Mouse (Mus musculus) lung, embryonic 14.5 days (tissue): ENCODE results near the gene Pde1b. TPM values are rescaled to one million over a fixed set of nuclear protein-coding genes. Genes with fewer than 3 reads are reported as not detected.

Experiments used
- ATAC-seq: fragments of 200-750 bp; cut with Nextera tagmentation; 2 replicates; pipeline ENCODE4 v1.8.0; 2017; ENCODE audit warnings: mild to moderate bottlenecking, moderate TSS enrichment, moderate library complexity; ENCODE audit not compliant: insufficient read depth
- DNase-seq: peaks from one replicate; pipeline ENCODE4 v3.0.0-alpha.2; 2015
- H3K27ac ChIP-seq: fragments of 300-500 bp; sonication (generic); 2 replicates; pipeline ENCODE4 v1.5.1; 2014; ENCODE audit warnings: low read depth, mild to moderate bottlenecking, moderate library complexity
- H3K27me3 ChIP-seq: fragments of 300-500 bp; sonication (generic); 2 replicates; pipeline ENCODE4 v1.6.1; 2014; ENCODE audit warnings: low read length, control low read depth; ENCODE audit not compliant: insufficient read depth
- H3K36me3 ChIP-seq: fragments of 300-500 bp; sonication (generic); 2 replicates; pipeline ENCODE4 v1.6.1; 2014; ENCODE audit warnings: control low read depth; ENCODE audit not compliant: insufficient read depth
- H3K4me1 ChIP-seq: fragments of 300-500 bp; sonication (generic); 2 replicates; pipeline ENCODE4 v1.6.1; 2014; ENCODE audit warnings: antibody characterized with exemption, control low read depth; ENCODE audit not compliant: insufficient read depth
- H3K4me2 ChIP-seq: fragments of 300-500 bp; sonication (generic); 2 replicates; pipeline ENCODE4 v1.6.1; 2014; ENCODE audit warnings: mild to moderate bottlenecking
- H3K4me3 ChIP-seq: fragments of 300-500 bp; sonication (generic); 2 replicates; pipeline ENCODE4 v1.5.1; 2014; ENCODE audit warnings: low read depth, low read length
- H3K9ac ChIP-seq: fragments of 300-500 bp; sonication (generic); 2 replicates; pipeline ENCODE4 v1.6.1; 2014
- H3K9me3 ChIP-seq: fragments of 300-500 bp; sonication (generic); 2 replicates; pipeline ENCODE4 v1.6.1; 2016; ENCODE audit warnings: low read depth, low read length, control low read depth
- CTCF ChIP-seq: IDR thresholded peaks from 2 replicates; pipeline ENCODE4 v1.5.1; 2016; ENCODE audit warnings: antibody characterized with exemption, low read depth
- WGBS: fragments of 180-500 bp; shearing (Covaris S2); extraction: QIAGEN DNeasy Blood & Tissue Kit; methylation state at CpG from one replicate; pipeline ENCODE4 v1.1.7; 2014; 5-methylcytosine and 5-hydroxymethylcytosine counted together
- polyA plus RNA-seq: library from polyadenylated mRNA; unstranded; fragments of >200 nt; fragmentation: Nextera tagmentation; extraction: Ambion mirVana; gene quantifications from 2 replicates; pipeline ENCODE4 v1.2.1, GENCODE M21; 2014

Gene Pde1b
- polyA plus RNA-seq, 1 experiment from 2014 or later, result 2.5 TPM

GRCm38 (mm10) chr15:103473182-103473581 is 29.7 kb upstream of the Pde1b start:
- Histone ChIP-seq H3K27ac (no peak overlapping the region), H3K4me2 (no peak overlapping the region), H3K9me3 (no peaks in the 10 kb centered on the region), H3K4me3 (no peak overlapping the region), H3K36me3 (no peaks in the 10 kb centered on the region), H3K9ac (no peak overlapping the region), H3K27me3 (no peaks in the 10 kb centered on the region), H3K4me1 (no peaks in the 10 kb centered on the region)
- no peak for TF ChIP-seq CTCF
- no peak for ATAC-seq
- WGBS, result 72% methylated on average over 7 of the region's 7 CpGs
- no peak for DNase-seq

- H3K9me3 ChIP-seq, result no peaks in the 10 kb centered on the region
- no peaks in the 10 kb centered on the region for H3K4me1 ChIP-seq
- no peak for TF ChIP-seq CTCF
- no peak for DNase-seq
- H3K36me3 ChIP-seq, result no peaks in the 10 kb centered on the region
- WGBS, result 80% methylated on average over 5 of the region's 5 CpGs
- no peaks in the 10 kb centered on the region for H3K27me3 ChIP-seq
- H3K9ac ChIP-seq, result no peak overlapping the region
- H3K4me3 ChIP-seq, result no peak overlapping the region
- ATAC-seq, result no peak
- no peak overlapping the region for H3K4me2 ChIP-seq
- H3K27ac ChIP-seq, result no peak overlapping the region
Observed at GRCm38 (mm10) chr15:103473769-103474168, 29.1 kb upstream of the Pde1b start.

GRCm38 (mm10) chr15:103479080-103479606 is 23.7 kb upstream of the Pde1b start:
- Histone ChIP-seq H3K9ac (no peak overlapping the region), H3K4me2 (no peak overlapping the region), H3K27ac (no peak overlapping the region), H3K36me3 (no peaks in the 10 kb centered on the region), H3K27me3 (no peaks in the 10 kb centered on the region), H3K9me3 (no peaks in the 10 kb centered on the region), H3K4me3 (no peak overlapping the region), H3K4me1 (no peaks in the 10 kb centered on the region)
- DNase-seq, result no peak
- ATAC-seq, result no peak
- WGBS, result 49% methylated on average over 1 of the region's 1 CpGs
- TF ChIP-seq CTCF, result no peak

GRCm38 (mm10) chr15:103480129-103480528 is 22.7 kb upstream of the Pde1b start:
- Histone ChIP-seq H3K27ac (no peak overlapping the region), H3K9ac (no peak overlapping the region), H3K27me3 (no peaks in the 10 kb centered on the region), H3K4me1 (no peaks in the 10 kb centered on the region), H3K4me3 (no peak overlapping the region), H3K36me3 (no peaks in the 10 kb centered on the region), H3K9me3 (no peaks in the 10 kb centered on the region), H3K4me2 (no peak overlapping the region)
- 67% methylated on average over 2 of the region's 2 CpGs for WGBS
- DNase-seq (no peak), ATAC-seq (no peak)
- no peak for TF ChIP-seq CTCF

GRCm38 (mm10) chr15:103482488-103482887 is 20.3 kb upstream of the Pde1b start:
- no peak overlapping the region for H3K27ac ChIP-seq
- DNase-seq (peak; percentile 68), ATAC-seq (no peak)
- TF ChIP-seq CTCF, result peak; percentile 49
- no peak overlapping the region for H3K4me2 ChIP-seq
- no peak overlapping the region for H3K9ac ChIP-seq
- H3K4me1 ChIP-seq, result no peaks in the 10 kb centered on the region
- H3K36me3 ChIP-seq, result no peaks in the 10 kb centered on the region
- 3% methylated on average over 1 of the region's 1 CpGs for WGBS
- no peaks in the 10 kb centered on the region for H3K27me3 ChIP-seq
- no peaks in the 10 kb centered on the region for H3K9me3 ChIP-seq
- no peak overlapping the region for H3K4me3 ChIP-seq

- Histone ChIP-seq H3K27me3 (no peaks in the 10 kb centered on the region), H3K27ac (no peak overlapping the region), H3K4me1 (no peaks in the 10 kb centered on the region), H3K4me2 (no peak overlapping the region), H3K9me3 (no peaks in the 10 kb centered on the region), H3K36me3 (no peaks in the 10 kb centered on the region), H3K9ac (no peak overlapping the region), H3K4me3 (no peak overlapping the region)
- ATAC-seq (no peak), DNase-seq (no peak)
- no peak for TF ChIP-seq CTCF
- WGBS, result 43% methylated on average over 2 of the region's 2 CpGs
Observed at GRCm38 (mm10) chr15:103484490-103484889, 18.3 kb upstream of the Pde1b start.

- ATAC-seq (no peak), DNase-seq (no peak)
- Histone ChIP-seq H3K4me1 (no peaks in the 10 kb centered on the region), H3K36me3 (no peaks in the 10 kb centered on the region), H3K27ac (no peak overlapping the region), H3K27me3 (no peaks in the 10 kb centered on the region), H3K9ac (no peak overlapping the region), H3K9me3 (no peaks in the 10 kb centered on the region), H3K4me2 (no peak overlapping the region), H3K4me3 (no peak overlapping the region)
- no peak for TF ChIP-seq CTCF
- 54% methylated on average over 3 of the region's 3 CpGs for WGBS
Observed at GRCm38 (mm10) chr15:103485106-103485505, 17.7 kb upstream of the Pde1b start.

- no peaks in the 10 kb centered on the region for H3K27me3 ChIP-seq
- WGBS, result 50% methylated on average over 1 of the region's 1 CpGs
- H3K9ac ChIP-seq, result no peak overlapping the region
- ATAC-seq (no peak), DNase-seq (no peak)
- no peak for TF ChIP-seq CTCF
- H3K4me2 ChIP-seq, result no peak overlapping the region
- no peaks in the 10 kb centered on the region for H3K9me3 ChIP-seq
- no peaks in the 10 kb centered on the region for H3K4me1 ChIP-seq
- H3K36me3 ChIP-seq, result no peaks in the 10 kb centered on the region
- H3K27ac ChIP-seq, result no peak overlapping the region
- no peak overlapping the region for H3K4me3 ChIP-seq
Observed at GRCm38 (mm10) chr15:103486658-103487057, 16.2 kb upstream of the Pde1b start.
